Mouse (Mus musculus): ENCODE data around the gene Olfr8.
"Not testable (repeated sequence)": the region's sequence is repeated elsewhere in the genome, so short reads cannot be mapped to it uniquely, and the experiment has no call there.

Olfr8 gene

DNA sequence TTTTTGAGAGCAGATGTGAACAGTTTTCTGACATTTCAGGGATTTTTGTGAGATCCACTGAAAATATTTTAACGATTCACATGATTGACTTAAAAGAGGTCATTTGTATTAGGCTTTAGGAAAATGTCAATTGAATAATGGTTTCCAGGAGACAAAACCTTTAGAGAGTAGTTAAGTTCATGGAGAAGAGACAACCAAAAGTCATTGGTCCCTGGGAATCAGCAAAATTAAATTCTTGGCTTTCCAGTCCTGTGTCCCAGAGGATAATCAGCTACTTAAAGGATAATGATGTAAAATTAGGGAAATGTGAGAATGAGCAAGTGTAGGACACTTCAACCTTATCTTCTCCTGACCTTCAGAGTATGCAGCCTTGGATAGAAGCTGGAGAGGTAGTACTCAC, at the start of gene Olfr8:
Gene Olfr8 (plus strand): TSS at position 301 of the 400 bp plus-strand sequence.
- DNase-seq (ENCODE audit: low read depth, low spot score), result not testable (repeated sequence)

DNA sequence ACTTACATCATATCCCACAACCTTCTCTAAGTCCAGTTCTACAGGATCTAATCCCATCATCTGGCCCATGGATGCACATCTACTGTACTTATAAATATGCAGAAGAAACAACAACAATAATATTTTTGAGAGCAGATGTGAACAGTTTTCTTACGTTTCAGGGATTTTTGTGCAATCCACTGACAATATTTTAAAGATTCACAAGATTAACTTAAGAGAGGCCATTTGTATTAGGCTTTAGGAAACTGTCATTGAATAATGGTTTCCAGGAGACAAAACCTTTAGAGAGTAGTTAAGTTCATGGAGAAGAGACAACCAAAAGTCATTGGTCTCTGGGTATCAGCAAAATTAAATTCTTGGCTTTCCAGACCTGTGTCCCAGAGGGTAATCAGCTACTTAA, 37.6 kb upstream of the Olfr8 start, which contains the start of gene Olfr1354:
Gene Olfr1354 (plus strand): TSS at position 301 of the 400 bp plus-strand sequence.
- not testable (repeated sequence) for DNase-seq (ENCODE audit: low read depth, low spot score)

DNA sequence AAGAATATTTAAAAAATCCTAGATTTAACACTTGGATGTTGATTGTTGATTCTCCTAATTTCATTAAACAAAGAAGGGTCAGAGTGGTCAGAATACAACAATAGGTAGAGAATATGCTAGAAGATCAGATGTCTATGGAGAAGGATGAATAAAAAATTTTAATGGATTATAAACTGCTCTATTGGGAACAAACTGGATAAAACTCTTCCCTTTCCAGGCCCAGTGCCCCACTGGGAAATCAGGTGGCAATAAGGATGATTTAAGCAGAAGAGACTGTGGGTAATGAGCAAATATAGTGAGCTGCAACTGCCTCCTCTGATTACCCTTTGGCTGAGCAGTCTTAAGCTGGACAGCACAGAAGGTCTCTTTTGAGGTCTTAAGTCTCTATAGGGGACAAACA, 12.6 kb downstream of the Olfr8 start, which contains the start of gene Olfr1353:
Gene Olfr1353 (plus strand): TSS at position 301 of the 400 bp plus-strand sequence.
- not testable (repeated sequence) for DNase-seq (ENCODE audit: low read depth, low spot score)

DNA sequence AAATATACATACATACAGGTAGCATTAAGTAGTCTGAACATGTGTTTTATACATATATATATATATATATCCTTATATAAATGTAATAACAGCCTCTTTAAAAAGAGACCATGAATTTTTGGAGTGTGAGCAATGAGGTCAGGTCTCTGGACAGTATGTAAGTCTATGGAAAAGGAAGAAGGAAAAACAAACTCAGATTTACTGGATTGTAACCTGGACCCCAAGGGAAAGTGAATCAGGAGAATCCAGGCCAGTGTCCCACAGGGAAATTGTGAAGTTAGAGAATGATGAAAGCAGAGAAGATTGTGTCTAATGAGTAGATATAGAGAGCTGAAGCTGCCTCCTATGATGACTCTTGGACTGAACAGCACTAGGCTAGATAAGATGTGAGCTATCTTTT, 30.3 kb downstream of the Olfr8 start, which contains the start of gene Olfr1352:
Gene Olfr1352 (plus strand): TSS at position 301 of the 400 bp plus-strand sequence.
- DNase-seq (ENCODE audit: low read depth, low spot score), result no peak
